Mouse (Mus musculus): ENCODE data around the gene Ttll12.

GRCm38 (mm10) chr15:83530688-83531087 is 64.3 kb downstream of the Ttll12 start:
- no peak for TF ChIP-seq CTCF (conservative IDR thresholded peaks at IDR 0.05 in 1 of 2, IDR thresholded peaks at IDR 0.05 in 1 of 2; ENCODE audit: low read depth in 2 of 2, low read length in 2 of 2)
- no peak for TF ChIP-seq NELFE (IDR thresholded peaks at IDR 0.05; ENCODE audit: low read depth, low read length)
- no peak for TF ChIP-seq BHLHE40 (IDR thresholded peaks at IDR 0.05; ENCODE audit: low read depth, low read length)
- no peak for TF ChIP-seq EP300 (IDR thresholded peaks at IDR 0.05; ENCODE audit: low read length)
- TF ChIP-seq ZC3H11A (IDR thresholded peaks at IDR 0.05; ENCODE audit: low read depth, low read length) = no peak
- no peak for TF ChIP-seq TCF12 (IDR thresholded peaks at IDR 0.05; ENCODE audit: low read depth, low read length)
- TF ChIP-seq POLR2A (IDR thresholded peaks at IDR 0.05; ENCODE audit: low read depth, low read length) = no peak
- TF ChIP-seq CHD1 (IDR thresholded peaks at IDR 0.05; ENCODE audit: low read depth, low read length) = no peak
- TF ChIP-seq NRF1 (IDR thresholded peaks at IDR 0.05; ENCODE audit: low read depth, low read length) = no peak
